Mouse (Mus musculus) hindbrain, embryonic 14.5 days (tissue): ENCODE data around the gene Glmp. TPM values are rescaled to one million over a fixed set of nuclear protein-coding genes. Genes with fewer than 3 reads are reported as not detected.
"Not testable (repeated sequence)": the region's sequence is repeated elsewhere in the genome, so short reads cannot be mapped to it uniquely, and the experiment has no call there.

Experiments used
- ATAC-seq: fragments of 200-750 bp; cut with Nextera tagmentation; 2 replicates; pipeline ENCODE4 v1.8.0; 2017; ENCODE audit warnings: moderate number of reproducible peaks, mild to moderate bottlenecking, moderate TSS enrichment, moderate library complexity; ENCODE audit not compliant: low FRiP score
- DNase-seq: peaks from one replicate; pipeline ENCODE4 v3.0.0-alpha.2; 2015; ENCODE audit warnings: low spot score
- H3K27ac ChIP-seq: fragments of 300-500 bp; sonication (generic); 2 replicates; pipeline ENCODE4 v1.5.1; 2014; ENCODE audit warnings: mild to moderate bottlenecking, moderate library complexity
- H3K27me3 ChIP-seq: fragments of 300-500 bp; sonication (generic); 2 replicates; pipeline ENCODE4 v1.6.1; 2014; ENCODE audit warnings: mild to moderate bottlenecking, low read length, mixed read lengths; ENCODE audit not compliant: control insufficient read depth, insufficient read depth
- H3K36me3 ChIP-seq: fragments of 300-500 bp; sonication (generic); replicated peaks from 2 replicates; pipeline ENCODE4 v1.6.1; 2014; ENCODE audit not compliant: control insufficient read depth, insufficient read depth
- H3K4me1 ChIP-seq: fragments of 300-500 bp; sonication (generic); replicated peaks from 2 replicates; pipeline ENCODE4 v1.6.1; 2014; ENCODE audit warnings: antibody characterized with exemption, low read length, mixed read lengths; ENCODE audit not compliant: control insufficient read depth, insufficient read depth
- H3K4me2 ChIP-seq: fragments of 300-500 bp; sonication (generic); replicated peaks from 2 replicates; pipeline ENCODE4 v1.6.1; 2014; ENCODE audit warnings: mild to moderate bottlenecking, moderate library complexity
- H3K4me3 ChIP-seq: fragments of 300-500 bp; sonication (generic); replicated peaks from 2 replicates; pipeline ENCODE4 v1.5.1; 2014; ENCODE audit warnings: mild to moderate bottlenecking, low read length
- H3K9ac ChIP-seq: fragments of 300-500 bp; sonication (generic); 2 replicates; pipeline ENCODE4 v1.6.1; 2014
- H3K9me3 ChIP-seq: fragments of 300-500 bp; sonication (generic); 2 replicates; pipeline ENCODE4 v1.6.1; 2016; ENCODE audit warnings: low read length; ENCODE audit not compliant: control insufficient read depth
- WGBS: fragments of 180-500 bp; shearing (Covaris S2); extraction: QIAGEN DNeasy Blood & Tissue Kit; methylation state at CpG from one replicate; pipeline ENCODE4 v1.1.7; 2014; 5-methylcytosine and 5-hydroxymethylcytosine counted together
- polyA plus RNA-seq: library from polyadenylated mRNA; unstranded; fragments of >200 nt; fragmentation: Nextera tagmentation; extraction: Ambion mirVana; gene quantifications from 2 replicates; pipeline ENCODE4 v1.2.1, GENCODE M21; 2014

The Glmp gene
- polyA plus RNA-seq, 1 experiment from 2014 or later, result 81.3 TPM

GRCm38 (mm10) chr3:88366830-88367428 lies 42.1 kb downstream of the Glmp start:
- H3K9ac ChIP-seq, result peak overlapping the region; percentile 16; the same call in 1 of the 2 replicates
- peak overlapping the region; percentile 63 for H3K27ac ChIP-seq
- H3K4me3 ChIP-seq, result peak overlapping the region; percentile 21

GRCm38 (mm10) chr3:88367517-88367916 lies 42.7 kb downstream of the Glmp start:
- 49% methylated on average over 3 of the region's 7 CpGs for WGBS
- peaks cover 12% of the 10 kb centered on the region for H3K36me3 ChIP-seq
- H3K4me3 ChIP-seq, H3K27me3 ChIP-seq, DNase-seq, H3K9ac ChIP-seq, H3K4me1 ChIP-seq, H3K27ac ChIP-seq, H3K4me2 ChIP-seq, H3K9me3 ChIP-seq: not testable (repeated sequence)
- ATAC-seq, result peak; percentile 18; the same call in 1 of the 2 replicates

More at GRCm38 (mm10) chr3:88366830-88367428, 42.1 kb downstream of the Glmp start:
- not testable (repeated sequence) for H3K9me3 ChIP-seq, H3K27me3 ChIP-seq, H3K4me1 ChIP-seq, DNase-seq
- Histone ChIP-seq H3K4me2 (peak overlapping the region; percentile 28), H3K36me3 (peaks cover 18% of the 10 kb centered on the region)
- ATAC-seq, result peak; percentile 82
- under 1% methylated on average over 14 of the region's 22 CpGs for WGBS

- H3K36me3 ChIP-seq, DNase-seq, H3K4me1 ChIP-seq, H3K9me3 ChIP-seq, H3K9ac ChIP-seq, H3K27me3 ChIP-seq, H3K4me3 ChIP-seq, H3K27ac ChIP-seq, H3K4me2 ChIP-seq, ATAC-seq: not testable (repeated sequence)
- 92% methylated on average over 7 of the region's 7 CpGs for WGBS
Measured at GRCm38 (mm10) chr3:88368511-88368910, 43.7 kb downstream of the Glmp start.

- H3K4me3 ChIP-seq, H3K4me2 ChIP-seq, ATAC-seq, H3K27ac ChIP-seq, H3K9me3 ChIP-seq, H3K36me3 ChIP-seq, DNase-seq, H3K4me1 ChIP-seq, H3K27me3 ChIP-seq, H3K9ac ChIP-seq: not testable (repeated sequence)
- 93% methylated on average over 9 of the region's 9 CpGs for WGBS
Measured at GRCm38 (mm10) chr3:88372643-88373042, 47.8 kb downstream of the Glmp start, which contains the start of gene Bglap3. Gene Bglap3 (minus strand): TSS chr3:88372743.

- DNase-seq, result peak; percentile 29
- Histone ChIP-seq H3K9ac (peak overlapping the region; percentile 36; the same call in 1 of the 2 replicates), H3K4me2 (peak overlapping the region; percentile 40), H3K27ac (peak overlapping the region; percentile 55; the same call in 1 of the 2 replicates)
- H3K36me3 ChIP-seq, H3K4me3 ChIP-seq, H3K27me3 ChIP-seq, H3K9me3 ChIP-seq, H3K4me1 ChIP-seq: not testable (repeated sequence)
- peak; percentile 88 for ATAC-seq
- WGBS, result 12% methylated on average over 16 of the region's 19 CpGs
Measured at GRCm38 (mm10) chr3:88375750-88376626, 51.2 kb downstream of the Glmp start.

GRCm38 (mm10) chr3:88376644-88377043 lies 51.8 kb downstream of the Glmp start:
- H3K4me3 ChIP-seq, H3K36me3 ChIP-seq, ATAC-seq, H3K27me3 ChIP-seq, DNase-seq, H3K4me1 ChIP-seq, H3K9me3 ChIP-seq: not testable (repeated sequence)
- whole genome bisulfite sequencing, result 24% methylated on average over 4 of the region's 7 CpGs
- Histone ChIP-seq H3K4me2 (peak overlapping the region; percentile 40), H3K9ac (peak overlapping the region; percentile 36; the same call in 1 of the 2 replicates), H3K27ac (peak overlapping the region; percentile 55; the same call in 1 of the 2 replicates)

GRCm38 (mm10) chr3:88378599-88378998 lies 53.8 kb downstream of the Glmp start, which contains the start of gene Bglap2:
Gene Bglap2 (minus strand): TSS chr3:88378699.
- H3K27ac ChIP-seq, H3K4me1 ChIP-seq, DNase-seq, ATAC-seq, H3K9ac ChIP-seq, H3K9me3 ChIP-seq, H3K4me3 ChIP-seq, H3K36me3 ChIP-seq, H3K4me2 ChIP-seq, H3K27me3 ChIP-seq: not testable (repeated sequence)
- 75% methylated on average over 5 of the region's 5 CpGs for WGBS
